Mouse (Mus musculus): Measurements from ENCODE around the gene Mettl1. TPM values are rescaled to one million over a fixed set of nuclear protein-coding genes. Genes with fewer than 3 reads are reported as not detected.

Gene Mettl1
- polyA plus RNA-seq, 1 experiment from 2014 or later = 58.6 TPM

DNA sequence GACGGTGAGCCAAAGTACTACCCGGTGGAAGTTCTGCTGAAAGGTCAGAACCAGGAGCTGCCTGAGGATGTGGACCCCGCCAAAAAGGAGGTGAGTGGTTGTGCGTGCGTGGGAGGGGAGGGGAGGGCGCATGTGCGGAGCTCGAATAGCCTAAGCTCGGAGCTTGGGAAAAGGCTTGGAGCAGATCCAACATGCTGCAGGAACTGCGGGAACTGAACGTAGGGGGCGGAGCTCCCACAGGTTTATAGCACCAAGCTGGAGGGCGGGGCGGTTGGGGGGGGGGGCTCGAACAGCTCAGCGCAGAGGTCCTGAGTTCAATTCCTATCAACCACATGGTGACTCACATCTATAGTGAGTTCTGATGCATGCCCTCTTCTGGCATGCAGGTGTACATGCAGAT lies 22.8 kb upstream of the Mettl1 start:
- WGBS = 59% methylated on average over 16 of the region's 16 CpGs
- no peak overlapping the region for H3K4me2 ChIP-seq
- H3K4me3 ChIP-seq = no peak overlapping the region
- peaks cover 17% of the 10 kb centered on the region for H3K36me3 ChIP-seq
- H3K27me3 ChIP-seq = no peaks in the 10 kb centered on the region
- H3K27ac ChIP-seq = no peak overlapping the region
- ATAC-seq (ENCODE audit: insufficient number of reproducible peaks, low FRiP score, low TSS enrichment, low read depth) = no peak
- H3K4me1 ChIP-seq = peaks cover 11% of the 10 kb centered on the region
- H3K9ac ChIP-seq = no peak overlapping the region
- H3K9me3 ChIP-seq = no peaks in the 10 kb centered on the region

DNA sequence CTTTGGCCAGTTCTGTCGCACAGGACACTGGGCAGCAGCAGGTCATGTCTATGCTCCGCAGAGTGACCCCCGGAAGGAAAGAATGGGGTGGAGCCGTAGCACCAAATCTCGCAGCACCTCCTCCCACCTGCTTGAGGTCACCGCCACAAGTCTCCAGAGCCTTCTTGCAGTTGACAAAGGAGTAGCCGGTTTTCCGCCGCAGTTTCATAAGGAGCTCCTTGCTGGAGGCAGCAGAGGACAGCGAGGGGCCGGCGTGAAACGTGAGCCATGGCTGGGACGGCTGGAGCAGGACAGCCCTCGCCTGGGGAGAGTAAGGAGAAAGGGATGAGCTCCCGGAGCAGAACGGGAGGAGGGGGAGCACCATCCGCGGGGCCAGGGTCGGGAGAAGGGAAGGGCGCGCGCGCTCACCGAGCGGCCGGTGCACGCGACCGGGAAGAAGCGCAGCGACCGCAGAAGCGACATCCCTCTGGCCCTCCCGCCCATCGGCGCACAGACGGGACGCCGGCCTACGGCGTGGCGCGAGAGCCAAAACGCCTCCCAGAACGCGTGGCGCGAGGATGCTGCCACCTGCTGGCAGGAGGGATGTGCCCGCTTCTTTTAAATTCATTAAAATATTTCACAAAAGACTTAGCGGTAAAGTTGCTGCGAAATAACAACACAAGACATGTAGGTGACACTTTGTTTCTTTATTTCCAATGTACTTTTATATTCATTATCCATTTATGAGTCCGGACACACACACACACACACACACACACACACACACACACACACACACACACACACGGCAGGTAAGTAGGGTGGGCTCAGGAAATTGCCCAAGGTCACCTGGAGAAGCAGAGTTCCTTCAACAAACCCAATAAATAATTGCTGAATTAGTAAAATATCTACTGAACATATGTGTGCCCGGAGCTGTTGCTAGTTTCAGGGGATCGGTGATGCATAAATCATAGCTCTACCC lies 10.6 kb upstream of the Mettl1 start, which contains the start of gene Tsfm:
TSS of gene Tsfm (minus strand) at position 505 of the 961 bp plus-strand sequence.
- Histone ChIP-seq H3K4me1 (peaks cover 12% of the 10 kb centered on the region; the same call in 1 of the 2 replicates), H3K9ac (peak within 1 kb of the TSS; percentile 90)

GRCm38 (mm10) chr10:127033301-127033741 lies 7.9 kb upstream of the Mettl1 start:
- WGBS = 81% methylated on average over 8 of the region's 8 CpGs
- H3K27me3 ChIP-seq = no peaks in the 10 kb centered on the region
- peaks cover 2% of the 10 kb centered on the region for H3K36me3 ChIP-seq
- H3K27ac ChIP-seq = no peak overlapping the region
- no peak overlapping the region for H3K4me2 ChIP-seq
- H3K4me3 ChIP-seq = no peak overlapping the region
- no peaks in the 10 kb centered on the region for H3K9me3 ChIP-seq
- ATAC-seq (ENCODE audit: insufficient number of reproducible peaks, low FRiP score, low TSS enrichment, low read depth) = 0 out of 2 replicates have a peak, but pooled peaks have one; percentile 37
- peaks cover 12% of the 10 kb centered on the region; the same call in 1 of the 2 replicates for H3K4me1 ChIP-seq
- no peak overlapping the region for H3K9ac ChIP-seq

More for the DNA sequence above, 10.6 kb upstream of the Mettl1 start, which contains the start of gene Tsfm:
- Histone ChIP-seq H3K4me2 (peak within 1 kb of the TSS; percentile 65), H3K4me3 (peak within 1 kb of the TSS; percentile 89), H3K27ac (peak within 1 kb of the TSS; percentile 67), H3K36me3 (peaks cover 29% of the 10 kb centered on the region), H3K9me3 (no peaks in the 10 kb centered on the region), H3K27me3 (no peaks in the 10 kb centered on the region)
- 4% methylated on average over 56 of the region's 56 CpGs for WGBS
- ATAC-seq (ENCODE audit: insufficient number of reproducible peaks, low FRiP score, low TSS enrichment, low read depth) = 0 out of 2 replicates have a peak, but pooled peaks have one; percentile 56

- no peak overlapping the region for H3K4me3 ChIP-seq
- WGBS = 80% methylated on average over 12 of the region's 12 CpGs
- H3K9me3 ChIP-seq = no peaks in the 10 kb centered on the region
- H3K9ac ChIP-seq = no peak overlapping the region
- H3K4me2 ChIP-seq = no peak overlapping the region
- no peak for ATAC-seq (ENCODE audit: insufficient number of reproducible peaks, low FRiP score, low TSS enrichment, low read depth)
- 0 out of 2 replicates have a peak, but pooled peaks cover 4% of the 10 kb centered on the region for H3K4me1 ChIP-seq
- no peaks in the 10 kb centered on the region; the same call in 1 of the 2 replicates for H3K36me3 ChIP-seq
- H3K27me3 ChIP-seq = no peaks in the 10 kb centered on the region
- no peak overlapping the region for H3K27ac ChIP-seq
Observed at GRCm38 (mm10) chr10:127036273-127036672, 4.9 kb upstream of the Mettl1 start.

- WGBS = 73% methylated on average over 12 of the region's 12 CpGs
- no peaks in the 10 kb centered on the region for H3K9me3 ChIP-seq
- H3K9ac ChIP-seq = no peak overlapping the region
- no peak for ATAC-seq (ENCODE audit: insufficient number of reproducible peaks, low FRiP score, low TSS enrichment, low read depth)
- no peaks in the 10 kb centered on the region for H3K27me3 ChIP-seq
- no peaks in the 10 kb centered on the region; the same call in 1 of the 2 replicates for H3K36me3 ChIP-seq
- peaks cover 7% of the 10 kb centered on the region; the same call in 1 of the 2 replicates for H3K4me1 ChIP-seq
- H3K4me3 ChIP-seq = no peak overlapping the region
- no peak overlapping the region for H3K4me2 ChIP-seq
- H3K27ac ChIP-seq = no peak overlapping the region
Observed at GRCm38 (mm10) chr10:127037641-127038040, 3.6 kb upstream of the Mettl1 start.

DNA sequence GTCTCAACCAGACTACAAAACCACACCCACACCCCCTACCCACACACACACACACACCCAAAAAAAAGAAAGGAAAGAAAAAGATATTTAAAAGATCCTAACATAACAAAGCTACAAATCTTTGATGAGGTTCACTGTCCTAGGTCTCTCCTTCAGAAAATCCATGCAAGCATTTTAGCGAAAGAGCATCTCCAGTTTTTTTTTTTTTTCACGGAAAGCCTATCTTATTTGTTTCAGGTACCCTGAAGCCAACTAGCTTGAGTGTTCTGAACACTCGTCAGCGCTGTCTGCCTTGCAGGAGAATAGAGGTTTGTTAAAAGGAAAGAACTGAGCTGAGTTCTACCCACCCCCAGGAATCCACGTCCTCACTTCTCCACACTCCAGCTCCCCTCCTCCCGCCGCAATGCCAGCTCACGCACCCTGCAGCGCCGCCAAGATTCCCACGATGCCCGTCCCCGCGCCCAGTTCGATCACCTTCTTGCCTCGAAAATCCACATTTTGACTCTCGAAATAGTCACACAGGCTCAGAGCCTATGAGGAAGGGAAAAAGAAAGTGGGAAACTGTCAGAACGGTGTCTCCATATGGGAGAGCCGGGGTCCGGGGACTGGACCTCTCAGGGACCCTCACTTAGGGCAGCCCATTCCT lies 522 bp upstream of the Mettl1 start:
- Histone ChIP-seq H3K27ac (peak overlapping the region; percentile 94), H3K4me2 (peak overlapping the region; percentile 93), H3K4me3 (peak overlapping the region; percentile 92), H3K36me3 (peaks cover 19% of the 10 kb centered on the region), H3K9ac (peak overlapping the region; percentile 75), H3K9me3 (no peaks in the 10 kb centered on the region), H3K27me3 (no peaks in the 10 kb centered on the region), H3K4me1 (peaks cover 14% of the 10 kb centered on the region; the same call in 1 of the 2 replicates)
- WGBS = 1% methylated on average over 20 of the region's 20 CpGs
- no peak for ATAC-seq (ENCODE audit: insufficient number of reproducible peaks, low FRiP score, low TSS enrichment, low read depth)

DNA sequence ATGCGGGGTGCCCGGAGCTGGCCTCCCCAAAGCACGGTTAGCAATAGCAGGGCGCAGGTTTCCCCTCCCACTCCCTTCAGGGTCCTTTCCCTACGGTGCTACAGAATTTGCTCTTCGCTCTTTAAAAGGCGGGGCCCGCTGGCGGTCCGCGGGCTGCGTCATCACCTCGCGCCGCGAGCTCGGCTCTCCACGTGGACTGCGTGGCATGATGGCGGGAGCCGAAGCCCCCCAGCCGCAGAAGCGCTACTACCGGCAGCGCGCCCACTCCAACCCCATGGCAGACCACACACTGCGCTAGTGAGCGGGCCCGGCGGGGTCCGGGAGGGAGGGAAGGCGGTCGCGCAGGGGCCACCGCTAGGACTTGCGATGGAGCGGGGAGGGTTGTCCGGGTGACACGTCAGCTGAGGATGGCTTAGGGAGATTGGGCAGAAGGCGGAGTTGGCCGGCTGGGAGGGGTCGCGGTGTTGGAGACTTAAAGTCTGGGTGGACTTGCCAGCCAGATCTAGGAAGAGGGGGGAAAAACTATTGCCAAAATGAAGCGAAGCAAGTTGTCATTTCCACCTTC lies 642 bp downstream of the Mettl1 start:
- H3K4me2 ChIP-seq = peak overlapping the region; percentile 93
- WGBS = under 1% methylated on average over 44 of the region's 44 CpGs
- peaks cover 14% of the 10 kb centered on the region; the same call in 1 of the 2 replicates for H3K4me1 ChIP-seq
- ATAC-seq (ENCODE audit: insufficient number of reproducible peaks, low FRiP score, low TSS enrichment, low read depth) = peak; percentile 83
- H3K27me3 ChIP-seq = peaks cover 2% of the 10 kb centered on the region
- H3K4me3 ChIP-seq = peak overlapping the region; percentile 92
- H3K9me3 ChIP-seq = no peaks in the 10 kb centered on the region
- H3K9ac ChIP-seq = peak overlapping the region; percentile 75
- H3K36me3 ChIP-seq = peaks cover 29% of the 10 kb centered on the region
- H3K27ac ChIP-seq = peak overlapping the region; percentile 94

DNA sequence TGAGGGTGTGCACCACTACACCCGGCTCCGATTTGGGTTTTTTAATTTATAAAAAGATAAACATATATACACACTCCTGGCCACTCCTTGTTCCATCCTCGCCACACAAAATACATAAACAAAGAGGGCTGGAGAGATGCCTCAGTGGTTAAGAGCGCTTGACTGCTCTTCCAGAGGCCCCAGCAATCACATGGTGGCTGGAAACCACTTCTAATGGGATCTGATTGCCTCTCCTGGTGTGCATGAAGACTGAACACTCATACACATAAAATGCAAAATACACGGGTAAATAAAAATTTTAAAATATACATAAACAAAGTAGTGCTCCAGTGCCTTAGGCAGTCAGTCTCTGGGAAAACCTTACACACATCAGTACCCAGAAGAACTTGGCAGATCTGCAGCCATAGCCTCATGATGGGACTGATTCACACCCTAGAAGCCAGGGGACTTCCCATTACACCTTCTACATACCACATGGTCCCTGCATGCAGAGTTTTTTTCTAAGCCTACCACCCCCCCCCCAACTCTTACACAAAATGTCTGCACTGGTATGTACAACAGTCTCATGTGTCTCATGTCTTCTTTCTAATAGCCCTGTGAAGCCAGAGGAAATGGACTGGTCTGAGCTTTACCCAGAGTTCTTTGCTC lies 1.4 kb downstream of the Mettl1 start:
- Histone ChIP-seq H3K4me1 (peaks cover 14% of the 10 kb centered on the region; the same call in 1 of the 2 replicates), H3K36me3 (peaks cover 29% of the 10 kb centered on the region), H3K27me3 (peaks cover 9% of the 10 kb centered on the region), H3K4me3 (peak overlapping the region; percentile 92), H3K27ac (peak overlapping the region; percentile 94), H3K9ac (peak overlapping the region; percentile 75), H3K4me2 (peak overlapping the region; percentile 93), H3K9me3 (no peaks in the 10 kb centered on the region)
- no peak for ATAC-seq (ENCODE audit: insufficient number of reproducible peaks, low FRiP score, low TSS enrichment, low read depth)
- 16% methylated on average over 5 of the region's 5 CpGs for WGBS

DNA sequence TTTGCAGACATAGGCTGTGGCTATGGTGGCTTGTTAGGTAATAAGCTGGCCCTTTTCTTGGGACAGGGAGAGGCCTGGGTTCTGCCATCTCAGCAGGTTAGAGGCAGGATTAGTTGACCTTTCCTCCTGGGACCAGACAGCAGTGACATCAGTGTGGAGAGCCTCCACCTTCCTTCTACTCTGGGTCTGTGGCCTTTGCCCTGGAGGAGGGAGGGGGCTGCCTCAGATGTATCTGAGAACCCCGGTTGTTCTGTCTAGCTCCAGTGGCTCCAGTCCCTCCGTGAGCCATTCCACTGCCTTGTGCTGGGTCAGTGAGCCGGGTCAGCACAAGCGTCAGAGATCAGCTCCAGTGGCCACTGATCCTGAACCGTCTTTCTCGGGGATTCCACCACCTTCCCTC lies 2.0 kb downstream of the Mettl1 start:
- Histone ChIP-seq H3K9me3 (no peaks in the 10 kb centered on the region), H3K4me2 (no peak overlapping the region), H3K36me3 (peaks cover 29% of the 10 kb centered on the region), H3K4me3 (0 out of 2 replicates have a peak overlapping the region, but pooled peaks have one; percentile 92), H3K4me1 (peaks cover 15% of the 10 kb centered on the region), H3K27ac (no peak overlapping the region), H3K27me3 (peaks cover 15% of the 10 kb centered on the region), H3K9ac (no peak overlapping the region)
- ATAC-seq (ENCODE audit: insufficient number of reproducible peaks, low FRiP score, low TSS enrichment, low read depth) = no peak
- WGBS = 87% methylated on average over 6 of the region's 6 CpGs

DNA sequence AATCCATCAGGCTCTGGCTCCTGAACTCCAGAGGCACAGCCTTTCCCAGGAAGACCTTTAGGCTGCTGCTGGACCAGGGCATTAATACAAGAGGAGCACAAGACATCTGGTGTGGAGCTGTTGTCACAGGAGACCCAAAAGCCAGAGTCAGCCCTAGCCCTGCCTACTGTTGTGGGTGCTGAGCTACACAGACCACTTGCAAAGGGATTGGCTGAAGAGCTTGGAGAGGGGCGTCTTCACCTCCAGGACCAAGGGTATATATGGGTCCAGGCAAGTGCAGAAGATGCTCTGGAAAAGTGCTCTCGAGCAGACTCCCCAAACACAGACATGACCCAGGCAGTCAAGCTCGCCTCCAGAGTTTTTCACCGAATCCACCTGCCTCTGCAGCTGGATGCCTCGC lies 6.7 kb downstream of the Mettl1 start, which contains the start of gene Cyp27b1:
TSS of gene Cyp27b1 (plus strand) at position 297 of the 400 bp plus-strand sequence.
- H3K9me3 ChIP-seq = no peaks in the 10 kb centered on the region
- H3K27me3 ChIP-seq = peaks cover 58% of the 10 kb centered on the region
- no peak within 1 kb of the TSS for H3K27ac ChIP-seq
- peaks cover 37% of the 10 kb centered on the region for H3K4me1 ChIP-seq
- 0 out of 2 replicates have a peak within 1 kb of the TSS, but pooled peaks have one; percentile 5 for H3K9ac ChIP-seq
- peak within 1 kb of the TSS; percentile 17 for H3K4me3 ChIP-seq
- H3K36me3 ChIP-seq = peaks cover 29% of the 10 kb centered on the region
- 40% methylated on average over 5 of the region's 5 CpGs for WGBS
- peak within 1 kb of the TSS; percentile 25 for H3K4me2 ChIP-seq
- ATAC-seq (ENCODE audit: insufficient number of reproducible peaks, low FRiP score, low TSS enrichment, low read depth) = no peak
